Mouse (Mus musculus) heart, postnatal 0 days (tissue): ENCODE results near the gene Cfp.

Experiments used
- CTCF ChIP-seq: IDR thresholded peaks from 2 replicates; pipeline ENCODE4 v1.5.1; 2016; ENCODE audit warnings: antibody characterized with exemption, control low read depth, low read depth
- EP300 ChIP-seq: IDR thresholded peaks from 2 replicates; pipeline ENCODE4 v1.6.1; 2016; ENCODE audit warnings: antibody characterized with exemption, low read depth

GRCm38 (mm10) chrX:20931364-20931763 lies at the start of gene Cfp:
- TF ChIP-seq EP300 (no peak), CTCF (no peak)
